Mouse (Mus musculus): ENCODE data around the gene Pole2. TPM values are rescaled to one million over a fixed set of nuclear protein-coding genes. Genes with fewer than 3 reads are reported as not detected.

Gene Pole2
- polyA plus RNA-seq (2012; rRNA removed) = 0.44 and 1.1 TPM in 2 replicates

DNA sequence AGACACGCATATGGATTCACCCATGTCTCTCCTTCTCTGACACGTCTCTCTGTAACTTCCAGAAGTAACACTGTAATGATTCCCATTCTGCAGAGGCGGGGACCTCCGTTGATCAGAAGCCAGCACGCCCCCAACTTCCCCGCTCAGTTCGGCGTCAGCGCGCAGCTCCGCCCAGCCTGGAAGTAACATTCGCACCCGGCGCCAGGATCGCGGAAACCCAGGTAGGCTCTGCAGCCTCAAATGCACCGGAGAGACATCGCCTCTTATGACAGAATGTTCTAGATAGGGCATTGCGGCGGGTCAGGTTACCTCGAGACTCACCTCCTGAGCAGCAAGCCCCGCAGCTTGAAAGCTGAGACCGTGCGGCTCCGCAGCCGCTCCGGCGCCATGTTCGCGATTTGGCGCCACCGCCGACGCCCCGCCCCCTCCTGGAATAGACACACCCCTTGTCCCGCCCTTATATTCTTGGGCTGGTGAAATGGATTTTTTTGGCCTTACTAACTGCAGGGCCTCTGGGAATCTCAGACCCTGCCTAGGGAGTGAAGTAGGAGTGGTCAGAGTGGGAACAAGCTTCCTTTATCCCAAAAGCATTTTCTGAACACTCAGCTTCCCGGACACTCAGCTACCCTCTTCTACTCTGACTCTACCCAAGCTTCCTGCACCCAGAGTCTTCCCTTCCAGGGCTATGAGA lies at the start of gene Pole2:
Gene Pole2, minus strand, starts transcription at position 420 of the 691 bp plus-strand sequence.
- no peak for TF ChIP-seq CTCF (IDR thresholded peaks at IDR 0.05; ENCODE audit: extremely low read depth, insufficient read depth, low read length)
- no peak for TF ChIP-seq POLR2A (IDR thresholded peaks at IDR 0.05; ENCODE audit: extremely low read depth, insufficient read depth, low read length)
- H3K27ac ChIP-seq (ENCODE audit: insufficient read depth, low read length) = no peak within 1 kb of the TSS
- H3K4me1 ChIP-seq (ENCODE audit: control insufficient read depth, insufficient read depth, low read length) = no peaks in the 10 kb centered on the region
- peak within 1 kb of the TSS; percentile 71 for H3K4me3 ChIP-seq (ENCODE audit: insufficient read depth, low read length)

DNA sequence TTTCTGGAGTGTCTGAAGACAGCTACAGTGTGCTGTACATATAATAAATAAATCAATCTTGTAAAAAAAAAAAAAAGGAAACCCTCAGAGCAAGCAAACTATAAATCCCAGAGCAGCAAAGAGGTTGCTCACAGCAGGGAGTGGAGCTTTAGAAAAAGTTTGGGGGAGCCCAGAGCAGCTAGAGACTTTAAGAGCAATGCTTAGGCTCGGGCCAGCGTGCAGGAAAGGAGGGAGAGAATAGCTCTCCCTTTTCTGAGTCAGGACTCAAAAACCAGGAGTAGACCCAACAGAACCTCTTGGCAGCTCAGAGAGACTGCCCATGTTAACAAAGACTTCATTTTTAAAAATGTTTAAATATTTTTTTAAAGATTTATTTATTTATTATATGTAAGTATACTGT lies 41.0 kb upstream of the Pole2 start:
- no peak overlapping the region for H3K27ac ChIP-seq (ENCODE audit: insufficient read depth, low read length)
- H3K4me1 ChIP-seq (ENCODE audit: control insufficient read depth, insufficient read depth, low read length) = no peaks in the 10 kb centered on the region; the same call in 1 of the 2 replicates
- no peak for TF ChIP-seq CTCF (IDR thresholded peaks at IDR 0.05; ENCODE audit: extremely low read depth, insufficient read depth, low read length)
- H3K4me3 ChIP-seq (ENCODE audit: insufficient read depth, low read length) = no peak overlapping the region

DNA sequence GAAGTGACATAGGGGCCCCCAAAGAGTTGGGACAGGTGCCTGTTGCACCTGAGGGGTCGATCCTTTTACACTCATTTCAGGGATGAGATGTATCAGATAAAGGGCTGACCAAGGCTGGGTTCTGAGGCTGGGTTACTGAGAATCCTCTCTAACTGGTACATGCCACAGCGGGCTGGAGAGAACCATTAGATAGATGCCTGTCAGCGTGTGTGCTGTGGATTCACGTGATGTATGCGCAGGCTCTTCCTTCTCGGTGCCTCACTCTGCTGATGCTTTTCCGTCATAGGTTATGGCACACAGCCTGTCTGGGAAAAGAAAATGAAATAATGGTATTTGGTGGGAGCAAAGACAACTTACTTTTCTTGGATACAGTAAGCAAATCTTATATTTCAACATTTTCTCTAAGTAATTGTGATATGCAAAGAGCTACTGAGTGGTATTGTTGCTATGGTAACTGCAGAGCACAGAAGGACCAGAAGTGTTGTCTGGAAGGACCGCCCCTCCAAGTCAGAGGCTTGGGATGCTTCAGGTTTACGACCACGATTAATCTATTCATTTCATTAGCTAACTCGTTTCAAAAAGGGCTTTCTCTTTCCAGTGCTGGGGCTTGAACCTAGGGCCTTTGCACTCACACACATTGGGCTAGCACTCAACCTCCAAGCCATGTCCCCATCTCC lies 40.1 kb upstream of the Pole2 start:
- Histone ChIP-seq H3K4me3 (ENCODE audit: insufficient read depth, low read length) (no peak overlapping the region), H3K4me1 (ENCODE audit: control insufficient read depth, insufficient read depth, low read length) (no peaks in the 10 kb centered on the region; the same call in 1 of the 2 replicates), H3K27ac (ENCODE audit: insufficient read depth, low read length) (no peak overlapping the region)
- TF ChIP-seq POLR2A (IDR thresholded peaks at IDR 0.05; ENCODE audit: extremely low read depth, insufficient read depth, low read length) = no peak
- no peak for TF ChIP-seq CTCF (IDR thresholded peaks at IDR 0.05; ENCODE audit: extremely low read depth, insufficient read depth, low read length)

DNA sequence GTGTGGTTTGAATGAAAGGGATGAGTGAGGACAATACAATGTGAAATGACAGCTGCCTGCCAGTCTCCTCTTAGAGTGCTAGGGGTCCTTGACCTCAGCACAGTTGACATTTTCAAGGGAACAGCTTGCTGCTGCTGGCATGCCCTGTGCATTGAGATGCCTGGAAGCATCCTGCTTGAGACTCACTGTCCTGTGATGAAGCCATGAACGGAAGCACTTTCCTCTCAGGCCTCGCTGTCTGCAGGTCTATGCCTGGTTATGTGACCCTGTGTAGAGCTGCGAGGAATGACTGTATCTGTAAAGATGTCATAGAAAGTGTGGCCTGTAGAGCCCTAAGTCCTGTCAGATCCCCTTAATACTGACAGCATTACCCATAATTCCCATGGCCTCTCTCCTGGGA lies 37.0 kb upstream of the Pole2 start:
- TF ChIP-seq POLR2A (IDR thresholded peaks at IDR 0.05; ENCODE audit: extremely low read depth, insufficient read depth, low read length) (no peak), CTCF (IDR thresholded peaks at IDR 0.05; ENCODE audit: extremely low read depth, insufficient read depth, low read length) (no peak)
- Histone ChIP-seq H3K4me1 (ENCODE audit: control insufficient read depth, insufficient read depth, low read length) (no peaks in the 10 kb centered on the region; the same call in 1 of the 2 replicates), H3K27ac (ENCODE audit: insufficient read depth, low read length) (no peak overlapping the region), H3K4me3 (ENCODE audit: insufficient read depth, low read length) (no peak overlapping the region)

DNA sequence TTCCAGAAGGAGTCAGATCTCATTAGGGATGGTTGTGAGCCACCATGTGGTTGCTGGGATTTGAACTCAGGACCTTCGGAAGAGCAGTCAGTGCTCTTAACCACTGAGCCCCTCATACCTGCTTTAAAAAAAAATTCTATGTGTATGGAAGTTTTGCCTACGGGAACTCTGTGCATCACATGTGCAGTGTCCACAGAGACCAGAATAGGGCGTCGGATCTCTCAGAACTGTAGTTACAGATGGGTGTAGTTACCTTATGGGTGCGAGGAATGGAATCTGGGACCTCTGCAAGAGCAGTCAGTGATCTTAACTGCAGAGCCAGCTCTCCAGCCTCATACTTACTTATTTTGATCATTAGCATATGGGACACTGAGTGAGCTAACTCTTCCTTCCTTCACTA lies 34.3 kb upstream of the Pole2 start:
- Histone ChIP-seq H3K4me3 (ENCODE audit: insufficient read depth, low read length) (no peak overlapping the region), H3K4me1 (ENCODE audit: control insufficient read depth, insufficient read depth, low read length) (no peaks in the 10 kb centered on the region), H3K27ac (ENCODE audit: insufficient read depth, low read length) (no peak overlapping the region)
- TF ChIP-seq CTCF (IDR thresholded peaks at IDR 0.05; ENCODE audit: extremely low read depth, insufficient read depth, low read length) = no peak
- TF ChIP-seq POLR2A (IDR thresholded peaks at IDR 0.05; ENCODE audit: extremely low read depth, insufficient read depth, low read length) = no peak

DNA sequence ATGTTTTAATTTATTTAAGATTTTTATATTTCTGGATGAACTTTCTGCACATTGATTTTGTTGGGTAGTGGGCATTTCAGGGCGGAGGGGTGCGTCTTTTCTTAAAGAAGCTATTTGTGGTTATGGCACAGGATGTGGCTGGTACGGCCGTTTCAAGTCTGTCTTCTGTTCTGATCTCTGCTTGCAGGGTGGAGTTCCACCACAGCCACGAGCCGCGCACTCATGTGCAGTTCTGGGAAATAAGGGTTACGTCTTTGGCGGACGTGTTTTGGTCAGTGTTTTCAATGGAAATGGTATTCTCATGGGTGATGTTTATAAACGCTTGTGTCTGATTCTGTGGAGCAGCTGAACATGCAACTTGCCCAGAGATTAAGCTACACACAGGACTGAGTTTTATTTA lies 29.8 kb upstream of the Pole2 start:
- TF ChIP-seq CTCF (IDR thresholded peaks at IDR 0.05; ENCODE audit: extremely low read depth, insufficient read depth, low read length) (no peak), POLR2A (IDR thresholded peaks at IDR 0.05; ENCODE audit: extremely low read depth, insufficient read depth, low read length) (no peak)
- Histone ChIP-seq H3K4me3 (ENCODE audit: insufficient read depth, low read length) (no peak overlapping the region), H3K4me1 (ENCODE audit: control insufficient read depth, insufficient read depth, low read length) (no peaks in the 10 kb centered on the region), H3K27ac (ENCODE audit: insufficient read depth, low read length) (no peak overlapping the region)

DNA sequence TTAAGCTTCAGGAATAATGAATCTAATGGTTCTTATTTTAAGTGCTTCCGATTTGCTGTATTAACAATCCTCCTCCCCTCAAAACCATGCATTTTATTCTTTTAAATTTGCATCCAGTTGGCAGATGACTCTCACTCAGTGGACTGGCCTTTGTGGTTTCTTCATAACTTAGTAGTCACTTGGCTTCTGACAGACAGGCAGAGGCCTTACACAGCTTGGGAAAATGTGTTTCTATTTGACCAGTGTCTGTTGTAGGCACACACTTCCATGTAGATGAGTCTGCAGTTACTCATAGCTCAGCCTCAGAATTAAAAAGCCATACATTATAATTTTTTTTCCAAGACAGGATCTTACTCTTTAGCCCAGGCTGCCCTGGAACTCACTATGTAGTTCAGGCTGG lies 25.8 kb upstream of the Pole2 start:
- TF ChIP-seq CTCF (IDR thresholded peaks at IDR 0.05; ENCODE audit: extremely low read depth, insufficient read depth, low read length) (no peak), POLR2A (IDR thresholded peaks at IDR 0.05; ENCODE audit: extremely low read depth, insufficient read depth, low read length) (no peak)
- no peak overlapping the region for H3K27ac ChIP-seq (ENCODE audit: insufficient read depth, low read length)
- no peaks in the 10 kb centered on the region for H3K4me1 ChIP-seq (ENCODE audit: control insufficient read depth, insufficient read depth, low read length)
- H3K4me3 ChIP-seq (ENCODE audit: insufficient read depth, low read length) = no peak overlapping the region

DNA sequence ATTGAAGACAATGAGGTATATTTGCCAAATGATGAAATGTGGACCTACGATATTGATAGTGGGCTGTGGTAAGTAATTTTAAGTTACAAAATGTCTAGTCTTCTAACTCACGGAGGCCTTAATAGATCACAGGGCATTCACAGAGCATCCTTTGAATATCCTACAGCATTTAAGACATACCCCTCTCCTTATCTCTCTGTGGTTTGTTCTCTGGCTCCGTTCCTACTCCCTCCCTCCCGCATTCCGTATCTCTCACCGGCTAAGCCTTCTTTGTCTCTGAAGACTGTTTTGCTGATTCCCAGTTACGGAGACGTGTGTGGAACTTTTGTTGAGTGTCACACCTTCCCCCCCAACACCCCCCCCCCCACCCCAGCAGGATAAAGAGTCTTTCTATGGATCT lies 22.8 kb upstream of the Pole2 start:
- TF ChIP-seq CTCF (IDR thresholded peaks at IDR 0.05; ENCODE audit: extremely low read depth, insufficient read depth, low read length) (no peak), POLR2A (IDR thresholded peaks at IDR 0.05; ENCODE audit: extremely low read depth, insufficient read depth, low read length) (no peak)

DNA sequence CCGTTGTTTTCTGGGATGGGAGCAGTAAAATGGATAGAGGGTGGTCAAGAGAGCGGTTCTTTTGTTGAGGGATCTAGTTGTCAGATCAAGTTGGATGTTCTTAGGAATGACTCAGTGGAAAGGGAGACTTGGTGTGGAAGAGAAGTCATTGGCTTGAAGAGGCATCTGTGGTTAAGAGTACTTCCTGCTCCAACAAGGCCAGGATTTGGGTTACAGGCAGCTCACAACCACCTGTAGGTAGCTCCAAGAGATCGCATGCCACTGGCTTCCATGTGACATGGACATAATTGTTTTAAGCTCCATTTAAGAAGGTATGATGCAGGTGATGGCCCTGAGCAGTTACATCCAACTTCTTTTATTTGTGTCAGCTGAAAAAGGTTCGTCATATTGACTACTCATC lies 21.8 kb upstream of the Pole2 start:
- H3K4me3 ChIP-seq (ENCODE audit: insufficient read depth, low read length) = no peak overlapping the region
- H3K27ac ChIP-seq (ENCODE audit: insufficient read depth, low read length) = no peak overlapping the region
- no peak for TF ChIP-seq CTCF (IDR thresholded peaks at IDR 0.05; ENCODE audit: extremely low read depth, insufficient read depth, low read length)
- no peak for TF ChIP-seq POLR2A (IDR thresholded peaks at IDR 0.05; ENCODE audit: extremely low read depth, insufficient read depth, low read length)
- no peaks in the 10 kb centered on the region for H3K4me1 ChIP-seq (ENCODE audit: control insufficient read depth, insufficient read depth, low read length)

More for the DNA sequence above, 22.8 kb upstream of the Pole2 start:
- Histone ChIP-seq H3K4me3 (ENCODE audit: insufficient read depth, low read length) (no peak overlapping the region), H3K4me1 (ENCODE audit: control insufficient read depth, insufficient read depth, low read length) (no peaks in the 10 kb centered on the region), H3K27ac (ENCODE audit: insufficient read depth, low read length) (no peak overlapping the region)

Data from cortical plate, adult 2 months (tissue).